Mouse (Mus musculus) embryonic facial prominence, embryonic 13.5 days (tissue): ENCODE data around the gene Mapk8. TPM values are rescaled to one million over a fixed set of nuclear protein-coding genes. Genes with fewer than 3 reads are reported as not detected.

Source experiments
- ATAC-seq: fragments of 200-750 bp; cut with Nextera tagmentation; 2 replicates; pipeline ENCODE4 v1.8.0; 2017; ENCODE audit warnings: low read depth; ENCODE audit not compliant: insufficient number of reproducible peaks, insufficient read depth, low FRiP score, low TSS enrichment
- H3K27ac ChIP-seq: fragments of 300-500 bp; sonication (generic); 2 replicates; pipeline ENCODE4 v1.5.1; 2015; ENCODE audit warnings: moderate library complexity, mild to moderate bottlenecking, inconsistent platforms
- H3K27me3 ChIP-seq: fragments of 300-500 bp; sonication (generic); 2 replicates; pipeline ENCODE4 v1.6.1; 2015; ENCODE audit warnings: mild to moderate bottlenecking, inconsistent platforms
- H3K36me3 ChIP-seq: fragments of 300-500 bp; sonication (generic); 2 replicates; pipeline ENCODE4 v1.6.1; 2015; ENCODE audit warnings: mild to moderate bottlenecking, inconsistent platforms
- H3K4me1 ChIP-seq: fragments of 300-500 bp; sonication (generic); 2 replicates; pipeline ENCODE4 v1.6.1; 2015; ENCODE audit warnings: inconsistent platforms
- H3K4me2 ChIP-seq: fragments of 300-500 bp; sonication (generic); 2 replicates; pipeline ENCODE4 v1.6.1; 2015; ENCODE audit warnings: moderate library complexity, mild to moderate bottlenecking, inconsistent platforms
- H3K4me3 ChIP-seq: fragments of 300-500 bp; sonication (generic); 2 replicates; pipeline ENCODE4 v1.5.1; 2015; ENCODE audit warnings: mild to moderate bottlenecking, inconsistent platforms
- H3K9ac ChIP-seq: fragments of 300-500 bp; sonication (generic); 2 replicates; pipeline ENCODE4 v1.6.1; 2015; ENCODE audit warnings: mild to moderate bottlenecking, inconsistent platforms
- H3K9me3 ChIP-seq: fragments of 300-500 bp; sonication (generic); 2 replicates; pipeline ENCODE4 v1.6.1; 2016; ENCODE audit warnings: inconsistent platforms
- WGBS: fragments of 180-500 bp; shearing (Covaris S2); methylation state at CpG from one replicate; pipeline ENCODE4 v1.1.7; 2015; ENCODE audit warnings: mixed read lengths; 5-methylcytosine and 5-hydroxymethylcytosine counted together
- polyA plus RNA-seq: library from polyadenylated mRNA; unstranded; fragments of >200 nt; fragmentation: Nextera tagmentation; extraction: Ambion mirVana; gene quantifications from 2 replicates; pipeline ENCODE4 v1.2.1, GENCODE M21; 2015

Mapk8 gene
- polyA plus RNA-seq, 1 experiment from 2014 or later: 24.2 TPM

- Histone ChIP-seq H3K9me3 (no peaks in the 10 kb centered on the region), H3K27ac (no peak overlapping the region), H3K4me2 (no peak overlapping the region), H3K4me1 (no peaks in the 10 kb centered on the region), H3K9ac (no peak overlapping the region), H3K4me3 (no peak overlapping the region), H3K27me3 (no peaks in the 10 kb centered on the region), H3K36me3 (peaks cover 40% of the 10 kb centered on the region)
- no peak for ATAC-seq
- 78% methylated on average over 6 of the region's 6 CpGs for WGBS
These were observed 66.0 kb downstream of the Mapk8 start for GRCm38 (mm10) chr14:33380830-33381457.

GRCm38 (mm10) chr14:33378723-33379122 is 68.2 kb downstream of the Mapk8 start:
- H3K4me1 ChIP-seq: no peaks in the 10 kb centered on the region
- H3K4me2 ChIP-seq: no peak overlapping the region
- no peak overlapping the region for H3K27ac ChIP-seq
- 74% methylated on average over 5 of the region's 5 CpGs for WGBS
- no peaks in the 10 kb centered on the region for H3K27me3 ChIP-seq
- H3K9ac ChIP-seq: no peak overlapping the region
- ATAC-seq: no peak
- no peak overlapping the region for H3K4me3 ChIP-seq
- H3K36me3 ChIP-seq: peaks cover 33% of the 10 kb centered on the region
- no peaks in the 10 kb centered on the region for H3K9me3 ChIP-seq

- Histone ChIP-seq H3K9me3 (no peaks in the 10 kb centered on the region), H3K36me3 (peaks cover 19% of the 10 kb centered on the region), H3K4me1 (no peaks in the 10 kb centered on the region), H3K4me3 (no peak overlapping the region), H3K9ac (no peak overlapping the region), H3K27me3 (no peaks in the 10 kb centered on the region), H3K4me2 (no peak overlapping the region), H3K27ac (no peak overlapping the region)
- WGBS: 92% methylated on average over 3 of the region's 3 CpGs
- ATAC-seq: no peak
These were observed 69.7 kb downstream of the Mapk8 start for GRCm38 (mm10) chr14:33377211-33377610.

- Histone ChIP-seq H3K9me3 (no peaks in the 10 kb centered on the region), H3K4me3 (no peak overlapping the region), H3K9ac (no peak overlapping the region), H3K4me2 (no peak overlapping the region), H3K36me3 (peaks cover 7% of the 10 kb centered on the region; the same call in 1 of the 2 replicates), H3K27me3 (no peaks in the 10 kb centered on the region), H3K4me1 (peaks cover 10% of the 10 kb centered on the region), H3K27ac (no peak overlapping the region)
- ATAC-seq: no peak
- WGBS: 74% methylated on average over 1 of the region's 1 CpGs
These were observed 72.9 kb downstream of the Mapk8 start for GRCm38 (mm10) chr14:33374089-33374488.

GRCm38 (mm10) chr14:33373271-33373670 is 73.7 kb downstream of the Mapk8 start:
- Histone ChIP-seq H3K4me2 (no peak overlapping the region), H3K4me3 (no peak overlapping the region), H3K9ac (no peak overlapping the region), H3K36me3 (0 out of 2 replicates have a peak, but pooled peaks cover 4% of the 10 kb centered on the region), H3K27ac (no peak overlapping the region), H3K4me1 (peaks cover 10% of the 10 kb centered on the region), H3K27me3 (no peaks in the 10 kb centered on the region), H3K9me3 (no peaks in the 10 kb centered on the region)
- WGBS: 59% methylated on average over 1 of the region's 1 CpGs
- no peak for ATAC-seq

- Histone ChIP-seq H3K9ac (no peak overlapping the region), H3K27me3 (no peaks in the 10 kb centered on the region), H3K4me3 (no peak overlapping the region), H3K4me2 (no peak overlapping the region), H3K4me1 (peaks cover 10% of the 10 kb centered on the region), H3K9me3 (no peaks in the 10 kb centered on the region), H3K36me3 (no peaks in the 10 kb centered on the region; the same call in 1 of the 2 replicates), H3K27ac (no peak overlapping the region)
- ATAC-seq: peak; percentile 63; the same call in 1 of the 2 replicates
- 17% methylated on average over 3 of the region's 3 CpGs for WGBS
These were observed 75.7 kb downstream of the Mapk8 start for GRCm38 (mm10) chr14:33371248-33371647.

- Histone ChIP-seq H3K9me3 (no peaks in the 10 kb centered on the region), H3K9ac (0 out of 2 replicates have a peak overlapping the region, but pooled peaks have one; percentile 3), H3K4me3 (peak overlapping the region; percentile 24; the same call in 1 of the 2 replicates), H3K4me1 (peaks cover 10% of the 10 kb centered on the region), H3K4me2 (peak overlapping the region; percentile 52), H3K36me3 (no peaks in the 10 kb centered on the region; the same call in 1 of the 2 replicates), H3K27ac (no peak overlapping the region), H3K27me3 (no peaks in the 10 kb centered on the region)
- 10% methylated on average over 7 of the region's 7 CpGs for whole genome bisulfite sequencing
- ATAC-seq: no peak
These were observed 76.9 kb downstream of the Mapk8 start for GRCm38 (mm10) chr14:33370056-33370455.

GRCm38 (mm10) chr14:33369375-33369774 is 77.6 kb downstream of the Mapk8 start:
- H3K4me1 ChIP-seq: peaks cover 10% of the 10 kb centered on the region
- no peaks in the 10 kb centered on the region for H3K9me3 ChIP-seq
- no peak overlapping the region for H3K4me2 ChIP-seq
- no peak overlapping the region for H3K4me3 ChIP-seq
- ATAC-seq: no peak
- H3K36me3 ChIP-seq: no peaks in the 10 kb centered on the region; the same call in 1 of the 2 replicates
- H3K27ac ChIP-seq: no peak overlapping the region
- no peaks in the 10 kb centered on the region for H3K27me3 ChIP-seq
- no peak overlapping the region for H3K9ac ChIP-seq
- WGBS: 82% methylated on average over 12 of the region's 12 CpGs

GRCm38 (mm10) chr14:33366891-33367777 is 79.8 kb downstream of the Mapk8 start:
- no peak for ATAC-seq
- no peak overlapping the region for H3K27ac ChIP-seq
- H3K9ac ChIP-seq: no peak overlapping the region
- no peak overlapping the region for H3K4me2 ChIP-seq
- no peak overlapping the region for H3K4me3 ChIP-seq
- H3K9me3 ChIP-seq: no peaks in the 10 kb centered on the region
- H3K4me1 ChIP-seq: peaks cover 20% of the 10 kb centered on the region
- WGBS: 79% methylated on average over 30 of the region's 30 CpGs
- H3K36me3 ChIP-seq: no peaks in the 10 kb centered on the region; the same call in 1 of the 2 replicates
- 0 out of 2 replicates have a peak, but pooled peaks cover 11% of the 10 kb centered on the region for H3K27me3 ChIP-seq

GRCm38 (mm10) chr14:33364061-33364460 is 82.9 kb downstream of the Mapk8 start:
- no peak overlapping the region for H3K4me2 ChIP-seq
- ATAC-seq: no peak
- H3K4me3 ChIP-seq: no peak overlapping the region
- H3K9ac ChIP-seq: no peak overlapping the region
- no peak overlapping the region for H3K27ac ChIP-seq
- no peaks in the 10 kb centered on the region; the same call in 1 of the 2 replicates for H3K36me3 ChIP-seq
- WGBS: 89% methylated on average over 2 of the region's 2 CpGs
- H3K9me3 ChIP-seq: no peaks in the 10 kb centered on the region
- H3K4me1 ChIP-seq: peaks cover 13% of the 10 kb centered on the region; the same call in 1 of the 2 replicates
- 0 out of 2 replicates have a peak, but pooled peaks cover 19% of the 10 kb centered on the region for H3K27me3 ChIP-seq

GRCm38 (mm10) chr14:33363611-33364010 is 83.3 kb downstream of the Mapk8 start:
- Histone ChIP-seq H3K36me3 (no peaks in the 10 kb centered on the region; the same call in 1 of the 2 replicates), H3K27me3 (0 out of 2 replicates have a peak, but pooled peaks cover 19% of the 10 kb centered on the region), H3K4me3 (no peak overlapping the region), H3K9me3 (no peaks in the 10 kb centered on the region), H3K9ac (no peak overlapping the region), H3K27ac (no peak overlapping the region), H3K4me2 (no peak overlapping the region), H3K4me1 (peaks cover 13% of the 10 kb centered on the region; the same call in 1 of the 2 replicates)
- 80% methylated on average over 5 of the region's 5 CpGs for WGBS
- ATAC-seq: no peak
